Mouse (Mus musculus) lung, postnatal 0 days (tissue): ENCODE results near the gene Kmt2e. TPM values are rescaled to one million over a fixed set of nuclear protein-coding genes. Genes with fewer than 3 reads are reported as not detected.

Experiments
- ATAC-seq: fragments of 200-750 bp; cut with Nextera tagmentation; 2 replicates; pipeline ENCODE4 v1.8.0; 2017; ENCODE audit warnings: moderate library complexity
- DNase-seq: peaks from one replicate; pipeline ENCODE4 v3.0.0-alpha.2; 2016; ENCODE audit warnings: low spot score
- H3K27ac ChIP-seq: fragments of 300-500 bp; sonication (generic); 2 replicates; pipeline ENCODE4 v1.5.1; 2014; ENCODE audit warnings: antibody characterized with exemption, mild to moderate bottlenecking, low read length, mixed read lengths
- H3K27me3 ChIP-seq: fragments of 300-500 bp; sonication (generic); replicated peaks from 2 replicates; pipeline ENCODE4 v1.6.1; 2014; ENCODE audit warnings: low read length, mixed read lengths; ENCODE audit not compliant: insufficient read depth
- H3K36me3 ChIP-seq: fragments of 300-500 bp; sonication (generic); 2 replicates; pipeline ENCODE4 v1.6.1; 2014; ENCODE audit warnings: low read length, mixed read lengths; ENCODE audit not compliant: insufficient read depth
- H3K4me1 ChIP-seq: fragments of 300-500 bp; sonication (generic); 2 replicates; pipeline ENCODE4 v1.6.1; 2014; ENCODE audit warnings: antibody characterized with exemption, low read depth, low read length, mixed read lengths; ENCODE audit not compliant: insufficient read depth
- H3K4me2 ChIP-seq: fragments of 300-500 bp; sonication (generic); replicated peaks from 2 replicates; pipeline ENCODE4 v1.6.1; 2014; ENCODE audit warnings: low read depth, mild to moderate bottlenecking, low read length, moderate library complexity, mixed read lengths
- H3K4me3 ChIP-seq: fragments of 300-500 bp; sonication (generic); 2 replicates; pipeline ENCODE4 v1.5.1; 2014; ENCODE audit warnings: low read depth, low read length
- H3K9ac ChIP-seq: fragments of 300-500 bp; sonication (generic); replicated peaks from 2 replicates; pipeline ENCODE4 v1.6.1; 2014; ENCODE audit warnings: low read depth, mild to moderate bottlenecking
- H3K9me3 ChIP-seq: fragments of 300-500 bp; sonication (generic); 2 replicates; pipeline ENCODE4 v1.6.1; 2016; ENCODE audit warnings: low read length, mixed read lengths
- CTCF ChIP-seq: IDR thresholded peaks from 2 replicates; pipeline ENCODE4 v1.5.1; 2016; ENCODE audit warnings: antibody characterized with exemption, mild to moderate bottlenecking
- EP300 ChIP-seq: IDR thresholded peaks from 2 replicates; pipeline ENCODE4 v1.6.1; 2016; ENCODE audit warnings: antibody characterized with exemption, mild to moderate bottlenecking, control low read depth
- WGBS: fragments of 180-500 bp; shearing (Covaris S2); extraction: QIAGEN DNeasy Blood & Tissue Kit; methylation state at CpG from one replicate; pipeline ENCODE4 v1.1.7; 2014; 5-methylcytosine and 5-hydroxymethylcytosine counted together
- polyA plus RNA-seq: library from polyadenylated mRNA; unstranded; fragments of >200 nt; fragmentation: Nextera tagmentation; extraction: Ambion mirVana; gene quantifications from 2 replicates; pipeline ENCODE4 v1.2.1, GENCODE M21; 2015

The Kmt2e gene
- polyA plus RNA-seq, 1 experiment from 2014 or later, result 97.3 TPM

DNA sequence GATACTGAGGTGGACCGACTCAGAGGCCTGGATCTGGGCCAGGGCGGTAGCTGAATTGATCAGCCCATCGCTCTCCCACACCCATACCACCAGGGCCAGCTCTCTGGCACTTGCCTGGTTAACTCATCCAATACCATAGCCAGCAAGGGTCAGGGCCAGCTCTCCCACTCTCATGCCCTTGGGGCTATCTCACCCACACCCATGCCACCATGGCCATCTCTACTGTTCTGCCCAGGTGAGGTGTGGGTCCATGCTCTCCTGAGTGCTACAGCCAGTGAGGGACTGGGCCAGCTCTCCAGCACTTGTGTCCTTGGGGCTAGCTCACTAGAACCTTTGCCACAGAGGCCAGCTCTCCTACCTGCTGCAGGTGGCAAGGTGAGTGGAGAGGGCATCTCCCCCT lies 34.1 kb upstream of the Kmt2e start:
- no peak overlapping the region for H3K4me3 ChIP-seq
- H3K9ac ChIP-seq, result no peak overlapping the region
- no peaks in the 10 kb centered on the region; the same call in 1 of the 2 replicates for H3K36me3 ChIP-seq
- no peaks in the 10 kb centered on the region for H3K4me1 ChIP-seq
- no peaks in the 10 kb centered on the region for H3K27me3 ChIP-seq
- no peak for TF ChIP-seq EP300
- no peak for TF ChIP-seq CTCF
- H3K9me3 ChIP-seq, result no peaks in the 10 kb centered on the region
- ATAC-seq (no peak), DNase-seq (no peak)
- WGBS, result 89% methylated on average over 3 of the region's 3 CpGs
- no peak overlapping the region for H3K27ac ChIP-seq
- no peak overlapping the region for H3K4me2 ChIP-seq

DNA sequence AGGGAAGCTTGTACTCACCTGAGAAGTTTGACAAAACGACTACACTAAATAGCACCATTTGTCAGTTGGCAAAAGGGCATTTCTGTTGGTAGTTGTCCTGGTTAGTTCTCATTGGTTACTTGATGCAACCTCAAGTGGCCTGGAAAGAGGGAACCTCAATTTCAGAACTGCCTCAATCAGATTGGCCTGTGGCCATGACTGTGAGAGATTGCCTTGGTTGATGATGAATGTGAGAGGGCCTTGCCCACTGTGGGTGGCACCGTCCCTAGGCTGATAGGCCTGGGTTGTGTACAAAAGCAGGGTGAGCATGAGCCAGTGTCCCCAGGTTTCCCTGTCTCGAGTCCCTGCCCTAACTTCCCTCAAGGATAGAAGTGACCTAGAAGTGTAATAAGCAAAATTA lies 33.4 kb upstream of the Kmt2e start:
- H3K27ac ChIP-seq, result no peak overlapping the region
- no peaks in the 10 kb centered on the region; the same call in 1 of the 2 replicates for H3K36me3 ChIP-seq
- DNase-seq, result no peak
- no peaks in the 10 kb centered on the region for H3K4me1 ChIP-seq
- H3K4me2 ChIP-seq, result no peak overlapping the region
- no peak for ATAC-seq
- no peaks in the 10 kb centered on the region for H3K9me3 ChIP-seq
- TF ChIP-seq CTCF (no peak), EP300 (no peak)
- 89% methylated on average over 3 of the region's 3 CpGs for WGBS
- H3K9ac ChIP-seq, result no peak overlapping the region
- no peaks in the 10 kb centered on the region for H3K27me3 ChIP-seq
- H3K4me3 ChIP-seq, result no peak overlapping the region

DNA sequence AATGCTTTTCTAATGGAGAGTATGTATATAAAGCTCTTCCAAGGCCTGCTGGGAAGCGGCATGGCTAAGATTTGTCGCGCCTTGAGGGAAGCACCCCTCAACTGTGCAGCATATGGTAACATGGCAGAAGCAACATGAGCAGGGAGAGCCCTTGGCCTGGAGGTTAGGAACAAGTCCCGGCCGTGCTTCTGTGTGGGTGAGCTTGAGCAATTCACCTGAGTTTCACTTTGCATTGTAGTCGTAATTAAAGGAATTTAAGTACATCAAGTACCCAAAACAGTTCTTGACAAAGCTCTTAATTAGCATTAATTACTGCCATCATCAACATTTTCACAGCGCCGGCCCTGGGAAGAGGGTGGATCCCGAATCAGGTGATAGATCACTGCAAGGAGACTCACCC lies 32.9 kb upstream of the Kmt2e start:
- Histone ChIP-seq H3K36me3 (no peaks in the 10 kb centered on the region; the same call in 1 of the 2 replicates), H3K27ac (no peak overlapping the region), H3K9ac (no peak overlapping the region), H3K4me2 (no peak overlapping the region), H3K27me3 (no peaks in the 10 kb centered on the region), H3K4me1 (no peaks in the 10 kb centered on the region), H3K9me3 (no peaks in the 10 kb centered on the region), H3K4me3 (no peak overlapping the region)
- ATAC-seq (no peak), DNase-seq (no peak)
- TF ChIP-seq EP300, result no peak
- no peak for TF ChIP-seq CTCF
- WGBS, result 91% methylated on average over 9 of the region's 9 CpGs

DNA sequence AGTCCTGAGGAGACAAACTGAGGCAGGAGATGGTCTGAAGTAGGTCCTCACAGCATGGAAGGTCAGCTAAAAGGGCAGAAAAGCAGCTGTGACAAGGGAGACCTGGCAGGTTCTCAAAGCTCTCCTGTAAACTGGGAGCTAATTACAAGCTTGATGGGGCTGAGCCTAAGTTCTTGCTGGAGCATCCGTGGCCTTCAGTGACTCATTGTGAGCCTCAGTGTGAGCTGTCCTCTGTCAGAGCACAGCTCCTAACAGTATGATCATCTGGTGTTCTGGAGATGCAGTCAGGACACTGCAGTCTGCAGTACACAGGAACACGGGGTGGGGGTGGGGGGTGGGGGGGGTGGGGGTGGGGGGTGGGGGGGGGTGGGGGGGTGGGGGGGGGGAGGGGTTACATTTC lies 32.2 kb upstream of the Kmt2e start:
- ATAC-seq (peak; percentile 87), DNase-seq (no peak)
- H3K4me2 ChIP-seq, result no peak overlapping the region
- H3K9me3 ChIP-seq, result no peaks in the 10 kb centered on the region
- 60% methylated on average over 1 of the region's 2 CpGs for WGBS
- no peak overlapping the region for H3K4me3 ChIP-seq
- H3K4me1 ChIP-seq, result no peaks in the 10 kb centered on the region
- H3K27ac ChIP-seq, result no peak overlapping the region
- no peak overlapping the region for H3K9ac ChIP-seq
- TF ChIP-seq EP300 (no peak), CTCF (no peak)
- no peaks in the 10 kb centered on the region; the same call in 1 of the 2 replicates for H3K36me3 ChIP-seq
- no peaks in the 10 kb centered on the region for H3K27me3 ChIP-seq

DNA sequence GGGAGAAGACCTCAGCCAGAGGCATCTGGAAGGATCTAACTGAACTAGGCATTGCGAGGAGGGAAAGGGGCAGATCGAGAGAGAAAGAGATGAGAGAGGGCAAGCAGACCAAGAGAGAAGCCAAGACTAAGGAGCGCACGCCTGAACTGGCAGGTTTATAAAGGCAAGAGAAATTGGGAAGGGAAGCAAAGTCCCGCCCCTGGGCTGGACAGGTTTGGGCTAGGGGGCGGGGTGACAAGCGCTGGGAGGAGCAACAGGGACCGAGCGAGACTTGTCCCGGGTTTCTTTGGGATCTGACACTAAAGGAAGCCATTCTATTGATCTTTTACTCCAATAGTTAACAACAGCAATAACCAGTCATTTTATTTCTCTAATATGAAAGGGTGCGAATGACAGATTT lies 31.1 kb upstream of the Kmt2e start:
- no peak for TF ChIP-seq CTCF
- TF ChIP-seq EP300, result no peak
- no peaks in the 10 kb centered on the region for H3K9me3 ChIP-seq
- no peaks in the 10 kb centered on the region; the same call in 1 of the 2 replicates for H3K36me3 ChIP-seq
- no peak overlapping the region for H3K4me3 ChIP-seq
- WGBS, result 68% methylated on average over 11 of the region's 11 CpGs
- H3K27me3 ChIP-seq, result no peaks in the 10 kb centered on the region
- H3K27ac ChIP-seq, result no peak overlapping the region
- H3K9ac ChIP-seq, result no peak overlapping the region
- no peaks in the 10 kb centered on the region; the same call in 1 of the 2 replicates for H3K4me1 ChIP-seq
- no peak overlapping the region for H3K4me2 ChIP-seq
- ATAC-seq (no peak), DNase-seq (no peak)

DNA sequence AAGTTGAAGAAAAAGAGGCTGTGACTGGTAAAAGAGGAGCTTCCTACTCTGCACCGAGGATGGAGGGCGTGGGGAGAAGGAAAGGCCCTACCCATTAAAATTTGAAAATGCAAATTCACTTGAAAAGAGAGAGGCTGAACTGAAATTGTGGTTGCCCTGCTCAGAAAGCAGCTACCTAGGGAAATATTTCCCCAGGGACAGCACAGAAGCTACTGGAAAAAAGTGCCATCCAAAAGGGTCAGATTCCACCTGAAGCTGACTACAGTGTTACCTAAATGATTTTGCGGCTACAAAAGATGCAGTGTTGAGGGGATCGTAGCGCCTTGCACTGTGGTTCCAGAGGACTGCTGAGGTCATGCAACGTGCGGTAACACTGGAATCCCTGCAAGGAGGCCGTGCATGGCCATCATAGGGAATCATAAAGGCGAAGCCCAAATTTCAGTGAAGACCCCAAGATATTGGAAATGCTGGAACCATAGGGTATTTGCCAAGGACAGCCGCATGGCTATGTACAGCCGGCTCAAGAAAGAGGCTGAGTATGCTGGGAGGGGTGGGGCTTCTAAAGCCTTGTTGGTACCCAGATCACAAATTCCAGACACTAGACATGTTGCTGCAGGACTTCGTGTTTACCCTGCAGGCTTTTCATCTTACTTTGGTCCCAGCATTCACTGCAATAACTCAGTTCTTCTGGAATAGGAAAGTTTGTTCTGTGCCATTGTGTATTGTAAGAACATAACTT lies 28.4 kb upstream of the Kmt2e start:
- DNase-seq (no peak), ATAC-seq (no peak)
- no peaks in the 10 kb centered on the region for H3K27me3 ChIP-seq
- H3K27ac ChIP-seq, result no peak overlapping the region
- TF ChIP-seq CTCF (no peak), EP300 (no peak)
- H3K4me2 ChIP-seq, result no peak overlapping the region
- H3K9me3 ChIP-seq, result no peaks in the 10 kb centered on the region
- no peak overlapping the region for H3K9ac ChIP-seq
- H3K4me1 ChIP-seq, result peaks cover 7% of the 10 kb centered on the region; the same call in 1 of the 2 replicates
- no peaks in the 10 kb centered on the region for H3K36me3 ChIP-seq
- H3K4me3 ChIP-seq, result no peak overlapping the region
- WGBS, result 89% methylated on average over 12 of the region's 12 CpGs
